Mouse (Mus musculus) mature B cell (primary cell): Measurements from ENCODE around the gene Fmn2.

Experiments used
- in situ Hi-C: fragments of 300-500 bp; cut with MboI; formaldehyde crosslinking; loops from 2 replicates; pipeline ENCODE4 v1.14.3; 2019

Fmn2 gene

DNA sequence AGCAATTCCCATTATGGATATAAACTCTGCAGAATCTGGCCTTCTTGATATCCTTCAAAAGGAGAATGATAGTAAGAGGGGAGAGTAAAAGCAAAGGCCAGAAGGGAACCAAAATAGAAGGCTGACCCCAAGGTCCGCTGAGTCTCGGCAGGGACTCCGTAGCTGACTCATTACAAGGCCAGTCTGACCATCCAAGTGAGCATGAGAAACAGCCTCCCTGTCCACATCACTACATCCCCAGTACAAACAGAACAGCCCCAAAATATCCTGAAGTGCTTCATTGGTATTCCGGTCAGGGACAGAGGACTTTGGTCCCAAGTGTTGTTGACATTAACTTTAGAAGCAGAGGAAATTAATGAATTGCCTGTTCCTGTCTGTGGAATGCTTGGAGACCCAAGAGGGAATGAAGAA, 270.3 kb downstream of the Fmn2 start:
- in situ Hi-C loops = no loop called here

DNA sequence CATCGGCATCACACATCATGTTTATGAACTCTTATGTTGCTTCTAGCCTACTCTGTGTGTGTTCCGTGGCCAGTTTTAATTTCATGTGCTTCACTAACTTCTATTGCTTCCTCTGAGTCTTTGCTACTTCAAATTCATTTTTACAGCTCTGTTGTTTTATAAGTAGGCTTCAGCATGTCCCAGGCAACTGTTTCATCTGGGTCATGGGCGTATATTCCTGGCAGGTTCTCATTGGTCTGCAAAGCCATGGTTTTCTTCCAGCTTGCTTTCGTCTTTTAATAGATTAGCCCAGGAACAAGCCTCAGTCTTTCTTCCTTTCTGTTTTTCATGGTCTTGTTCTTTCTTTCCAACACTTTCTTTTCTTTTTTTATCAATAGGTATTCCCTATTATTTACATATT, 279.4 kb downstream of the Fmn2 start:
- in situ Hi-C loops = no loop called here

DNA sequence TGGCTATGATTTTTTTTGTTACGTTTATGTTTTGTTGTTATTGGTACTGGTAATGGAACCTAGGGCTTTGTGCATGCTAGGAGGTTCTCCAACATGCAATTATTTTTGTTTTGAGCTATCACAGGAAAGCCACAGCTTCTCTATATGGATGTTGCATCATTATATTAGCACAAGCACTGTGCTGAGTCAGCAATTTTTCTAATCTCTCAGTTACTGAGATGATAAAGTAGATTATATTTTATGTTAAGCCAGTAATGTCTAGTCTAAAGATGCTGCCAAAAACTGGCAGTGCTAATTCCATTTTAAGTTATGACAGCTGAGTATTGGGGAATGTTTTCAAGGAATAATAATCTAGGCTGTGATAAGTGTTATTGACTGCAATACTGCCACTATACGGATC, 287.0 kb downstream of the Fmn2 start:
- in situ Hi-C loops = no loop called here

DNA sequence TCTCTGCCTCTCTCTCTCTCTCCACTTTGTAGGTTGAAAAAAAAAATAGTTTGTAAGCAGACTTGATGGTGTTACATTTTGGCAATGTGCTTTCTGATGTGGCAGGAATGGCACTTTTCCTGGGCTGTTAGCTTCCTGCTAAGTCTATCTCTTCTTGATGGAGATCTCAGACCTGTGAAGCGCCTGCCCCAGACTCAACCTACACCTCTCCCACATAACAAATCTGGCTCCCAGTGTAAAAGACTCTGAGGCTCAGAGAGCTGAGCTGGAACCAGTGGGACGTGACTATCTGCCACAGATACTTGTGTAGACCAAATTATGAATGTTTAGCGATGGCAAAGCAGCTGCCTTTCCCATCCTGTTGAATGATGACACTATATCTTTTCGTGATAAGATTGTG, 310.2 kb downstream of the Fmn2 start:
- in situ Hi-C loops = no loop called here

DNA sequence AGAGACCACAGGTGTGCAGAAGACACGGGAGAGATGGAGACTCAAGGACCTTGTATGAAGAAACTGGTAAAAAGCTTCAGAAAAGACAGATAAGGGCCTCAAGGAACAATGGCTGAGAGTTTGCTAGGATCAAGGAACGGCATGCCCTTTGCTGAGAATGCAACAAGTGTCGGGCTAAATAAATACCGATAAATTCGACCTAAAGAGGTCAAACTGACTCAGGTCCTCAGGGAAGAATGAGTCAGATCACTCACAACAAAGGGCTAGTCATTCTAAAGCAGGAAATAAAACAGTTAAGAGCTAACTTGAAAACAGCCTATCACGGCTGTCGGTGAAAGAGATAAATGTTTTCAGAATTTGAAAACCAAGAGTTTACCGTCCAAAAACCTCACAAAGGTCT, 324.9 kb downstream of the Fmn2 start:
- in situ Hi-C loops = no loop called here

DNA sequence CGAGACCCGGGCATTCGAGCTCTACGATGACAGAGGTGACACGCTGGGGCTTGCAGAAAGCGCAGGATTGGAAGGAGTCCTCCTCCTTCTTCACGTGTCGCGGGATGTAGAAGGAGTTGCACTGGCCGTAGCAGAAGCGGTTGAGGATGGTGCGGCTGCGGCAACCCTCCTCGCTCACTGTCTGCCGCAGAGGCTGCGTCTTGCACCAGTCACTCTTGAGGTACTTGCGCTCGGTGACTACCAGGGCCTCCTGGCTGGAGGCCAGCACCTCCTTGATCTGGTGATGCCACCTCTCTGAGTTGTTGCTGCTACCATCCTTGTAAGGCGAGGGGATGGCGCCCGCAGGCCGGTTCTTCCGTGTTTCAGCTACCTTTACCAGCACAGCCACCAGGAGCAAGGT, 335.2 kb downstream of the Fmn2 start:
- in situ Hi-C loops = no loop called here

DNA sequence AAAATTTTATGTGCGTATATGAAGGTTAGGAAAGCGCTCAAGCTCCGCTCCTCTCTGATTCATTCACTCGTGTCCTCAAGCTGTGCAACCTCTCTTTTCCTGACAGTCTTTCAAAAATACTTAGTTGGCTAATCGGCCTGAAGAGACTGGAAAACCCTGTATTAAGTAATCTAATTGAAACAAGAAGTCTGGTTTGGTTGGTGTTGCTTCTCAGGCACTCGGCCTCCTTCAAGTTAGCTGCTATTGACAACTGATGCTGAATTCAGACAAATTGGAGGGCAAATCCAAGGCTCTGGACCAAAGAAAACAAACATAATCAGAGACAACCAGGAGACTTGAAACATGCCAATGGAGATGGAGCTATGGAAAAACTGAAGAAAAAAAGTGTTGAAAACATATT, 343.2 kb downstream of the Fmn2 start:
- in situ Hi-C loops = no loop called here

DNA sequence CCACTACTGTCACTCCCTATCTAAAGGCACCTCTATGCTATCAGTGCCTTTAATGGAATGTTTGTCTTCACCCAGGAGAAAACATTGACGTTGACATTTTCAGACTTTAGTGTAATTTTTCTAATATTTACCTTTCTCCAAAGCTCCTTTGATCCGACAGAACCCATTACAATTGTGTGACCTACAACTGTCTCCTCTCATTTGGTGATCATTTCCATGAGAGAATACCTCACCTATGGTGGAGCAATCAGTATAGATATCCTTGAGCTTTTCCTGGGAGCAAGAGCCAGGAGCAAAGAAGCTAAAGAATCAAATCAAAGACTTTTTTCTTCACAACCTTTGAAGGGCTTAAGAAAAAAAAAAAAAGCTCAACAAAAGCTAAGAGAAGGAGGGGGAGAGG, 354.6 kb downstream of the Fmn2 start:
- in situ Hi-C loops = no loop called here

DNA sequence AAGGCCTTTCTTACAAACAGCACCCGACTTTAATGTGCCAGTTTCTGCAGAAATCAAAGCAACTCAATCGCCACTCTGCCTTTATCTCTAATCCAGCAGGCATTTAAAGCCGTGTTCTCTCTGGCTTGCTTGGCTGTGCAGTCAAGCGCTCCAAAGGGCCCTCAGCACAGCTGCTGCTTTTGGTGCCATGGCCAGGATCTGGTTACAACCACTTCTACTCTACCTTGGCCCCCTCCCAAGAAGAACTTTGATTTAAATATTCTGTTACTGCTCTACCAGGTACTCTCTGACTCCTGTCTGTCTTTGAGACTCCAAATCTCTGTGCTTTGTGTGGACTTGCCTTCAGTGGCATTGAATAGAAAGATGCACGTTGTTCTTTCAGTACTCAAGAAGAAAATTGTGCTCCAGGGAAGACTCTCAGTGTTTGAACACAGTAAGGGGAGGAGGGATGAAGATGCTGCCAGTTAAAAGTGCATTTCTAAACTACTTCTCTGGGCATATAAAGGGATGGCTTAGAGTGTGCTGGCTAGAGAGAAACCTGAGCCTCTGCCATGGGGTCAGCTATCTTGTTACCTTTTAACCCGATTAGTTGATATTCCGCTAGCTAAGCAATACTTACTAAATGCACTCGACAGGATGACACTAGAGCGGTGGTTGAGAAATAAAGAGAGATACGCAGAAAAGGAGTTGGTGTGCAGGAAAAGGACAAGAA, 358.9 kb downstream of the Fmn2 start:
- in situ Hi-C loops = no loop called here
